Mouse (Mus musculus) midbrain, postnatal 0 days (tissue): ENCODE data around the gene Spata13. TPM values are rescaled to one million over a fixed set of nuclear protein-coding genes. Genes with fewer than 3 reads are reported as not detected.

ENCODE experiments used
- ATAC-seq: fragments of 200-750 bp; cut with Nextera tagmentation; 2 replicates; pipeline ENCODE4 v1.8.0; 2017; ENCODE audit warnings: moderate number of reproducible peaks, mild to moderate bottlenecking, moderate TSS enrichment, moderate library complexity; ENCODE audit not compliant: low FRiP score
- DNase-seq: peaks from one replicate; pipeline ENCODE4 v3.0.0-alpha.2; 2015; ENCODE audit warnings: low spot score
- H3K27ac ChIP-seq: fragments of 300-500 bp; sonication (generic); 2 replicates; pipeline ENCODE4 v1.5.1; 2014; ENCODE audit warnings: low read depth, mild to moderate bottlenecking, low read length, mixed read lengths
- H3K27me3 ChIP-seq: fragments of 300-500 bp; sonication (generic); 2 replicates; pipeline ENCODE4 v1.6.1; 2014; ENCODE audit warnings: low read length, control low read depth, mixed read lengths; ENCODE audit not compliant: insufficient read depth
- H3K36me3 ChIP-seq: fragments of 300-500 bp; sonication (generic); 2 replicates; pipeline ENCODE4 v1.6.1; 2014; ENCODE audit warnings: low read length, control low read depth, mixed read lengths; ENCODE audit not compliant: insufficient read depth
- H3K4me1 ChIP-seq: fragments of 300-500 bp; sonication (generic); 2 replicates; pipeline ENCODE4 v1.6.1; 2014; ENCODE audit warnings: mild to moderate bottlenecking, control low read depth, antibody characterized with exemption, low read length, mixed read lengths; ENCODE audit not compliant: insufficient read depth
- H3K4me2 ChIP-seq: fragments of 300-500 bp; sonication (generic); 2 replicates; pipeline ENCODE4 v1.6.1; 2014; ENCODE audit warnings: low read depth, mild to moderate bottlenecking, low read length, mixed read lengths; ENCODE audit not compliant: poor library complexity, severe bottlenecking
- H3K4me3 ChIP-seq: fragments of 300-500 bp; sonication (generic); 2 replicates; pipeline ENCODE4 v1.5.1; 2014; ENCODE audit warnings: low read depth, mild to moderate bottlenecking, low read length, moderate library complexity
- H3K9ac ChIP-seq: fragments of 300-500 bp; sonication (generic); replicated peaks from 2 replicates; pipeline ENCODE4 v1.6.1; 2014; ENCODE audit warnings: mild to moderate bottlenecking, low read length, moderate library complexity, mixed read lengths; ENCODE audit not compliant: poor library complexity, severe bottlenecking
- H3K9me3 ChIP-seq: fragments of 300-500 bp; sonication (generic); 2 replicates; pipeline ENCODE4 v1.6.1; 2016; ENCODE audit warnings: low read length, control low read depth
- CTCF ChIP-seq: IDR thresholded peaks from 2 replicates; pipeline ENCODE4 v1.5.1; 2016; ENCODE audit warnings: antibody characterized with exemption, mild to moderate bottlenecking
- WGBS: fragments of 180-500 bp; shearing (Covaris S2); extraction: QIAGEN DNeasy Blood & Tissue Kit; methylation state at CpG from one replicate; pipeline ENCODE4 v1.1.7; 2014; 5-methylcytosine and 5-hydroxymethylcytosine counted together
- polyA plus RNA-seq: library from polyadenylated mRNA; unstranded; fragments of >200 nt; fragmentation: Nextera tagmentation; extraction: Ambion mirVana; gene quantifications from 2 replicates; pipeline ENCODE4 v1.2.1, GENCODE M21; 2015
- total RNA-seq: library from RNA; depleted of rRNA; stranded (reverse); fragments of >200 nt; gene quantifications from 2 replicates; pipeline ENCODE4 v1.2.3, GENCODE M21; 2014

Spata13 gene
- total and polyA plus RNA-seq, 2 experiments from 2014 or later, result 12.4 to 33.0 TPM

DNA sequence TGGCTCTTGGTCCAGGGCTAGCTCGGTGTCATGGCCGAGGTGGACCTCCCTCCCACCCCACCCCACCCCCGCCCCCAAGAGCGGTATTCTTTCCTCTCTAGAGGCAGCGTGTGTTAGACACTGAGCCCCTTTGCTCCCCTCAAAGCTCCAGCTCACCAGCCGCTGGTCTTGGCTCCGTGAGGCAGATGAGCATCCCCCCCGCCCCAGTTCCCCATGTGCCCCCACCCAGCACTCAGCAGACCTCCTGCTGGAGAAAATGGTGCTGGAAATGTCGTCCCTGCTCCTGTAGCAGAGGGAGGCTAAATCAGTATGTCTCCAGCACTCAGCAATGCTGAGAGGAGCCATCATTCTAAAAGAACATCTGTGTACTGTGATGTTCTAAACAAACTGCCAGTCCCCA is 109.9 kb downstream of the Spata13 start:
- Histone ChIP-seq H3K36me3 (peaks cover 6% of the 10 kb centered on the region; the same call in 1 of the 2 replicates), H3K27me3 (no peaks in the 10 kb centered on the region), H3K9me3 (no peaks in the 10 kb centered on the region), H3K27ac (no peak overlapping the region), H3K4me3 (no peak overlapping the region), H3K4me2 (no peak overlapping the region), H3K4me1 (no peaks in the 10 kb centered on the region), H3K9ac (no peak overlapping the region)
- WGBS, result 80% methylated on average over 8 of the region's 9 CpGs
- ATAC-seq (no peak), DNase-seq (no peak)
- no peak for TF ChIP-seq CTCF

DNA sequence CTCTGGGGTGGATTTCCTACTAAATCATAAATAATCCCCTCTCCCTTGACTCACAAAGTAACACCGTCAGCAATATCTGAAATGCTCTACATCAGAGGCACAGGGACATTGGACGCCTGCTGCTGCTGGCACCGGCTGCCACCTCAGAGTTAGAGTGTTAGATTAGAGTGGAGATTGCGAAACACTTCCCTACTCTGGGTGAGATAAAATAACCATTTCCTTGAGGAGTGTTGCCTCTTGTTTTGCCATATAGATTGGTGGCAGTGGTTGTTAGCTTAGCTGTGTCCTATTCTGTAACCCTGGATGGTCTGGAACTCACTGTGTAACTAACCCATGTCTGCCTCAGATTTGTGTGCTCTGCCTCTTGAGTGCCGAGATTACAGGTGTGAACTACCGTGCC is 111.4 kb downstream of the Spata13 start:
- ATAC-seq, result no peak
- WGBS, result 89% methylated on average over 6 of the region's 6 CpGs
- H3K4me3 ChIP-seq, result no peak overlapping the region

DNA sequence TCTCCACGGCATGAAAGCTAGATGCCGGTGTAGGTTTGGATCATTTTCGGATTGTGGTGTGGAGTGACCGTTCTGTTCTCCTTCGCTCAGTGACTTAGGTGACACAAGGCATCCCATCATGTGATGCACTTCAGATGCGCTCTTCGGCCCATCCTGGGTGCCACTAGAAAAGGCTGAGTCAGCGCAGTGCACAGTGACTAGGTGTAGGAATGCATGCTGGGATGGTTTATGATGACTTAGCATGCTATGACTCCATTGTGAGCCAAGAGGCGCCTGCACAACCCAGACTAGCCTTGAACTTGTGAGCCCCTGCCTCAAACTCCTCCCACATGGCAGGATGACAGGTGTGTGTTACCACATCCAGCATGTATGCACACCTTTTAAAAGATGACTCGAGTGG is 112.3 kb downstream of the Spata13 start:
- 97% methylated on average over 10 of the region's 10 CpGs for whole genome bisulfite sequencing
- DNase-seq (no peak), ATAC-seq (no peak)
- Histone ChIP-seq H3K4me1 (no peaks in the 10 kb centered on the region), H3K9ac (no peak overlapping the region), H3K27ac (no peak overlapping the region), H3K4me3 (no peak overlapping the region), H3K27me3 (no peaks in the 10 kb centered on the region), H3K36me3 (peaks cover 6% of the 10 kb centered on the region; the same call in 1 of the 2 replicates), H3K9me3 (no peaks in the 10 kb centered on the region), H3K4me2 (no peak overlapping the region)
- no peak for TF ChIP-seq CTCF

More for the DNA sequence above, 111.4 kb downstream of the Spata13 start:
- no peak for TF ChIP-seq CTCF
- Histone ChIP-seq H3K36me3 (peaks cover 6% of the 10 kb centered on the region; the same call in 1 of the 2 replicates), H3K9me3 (no peaks in the 10 kb centered on the region), H3K4me1 (no peaks in the 10 kb centered on the region), H3K9ac (no peak overlapping the region), H3K27ac (no peak overlapping the region), H3K27me3 (no peaks in the 10 kb centered on the region), H3K4me2 (no peak overlapping the region)
- no peak for DNase-seq

DNA sequence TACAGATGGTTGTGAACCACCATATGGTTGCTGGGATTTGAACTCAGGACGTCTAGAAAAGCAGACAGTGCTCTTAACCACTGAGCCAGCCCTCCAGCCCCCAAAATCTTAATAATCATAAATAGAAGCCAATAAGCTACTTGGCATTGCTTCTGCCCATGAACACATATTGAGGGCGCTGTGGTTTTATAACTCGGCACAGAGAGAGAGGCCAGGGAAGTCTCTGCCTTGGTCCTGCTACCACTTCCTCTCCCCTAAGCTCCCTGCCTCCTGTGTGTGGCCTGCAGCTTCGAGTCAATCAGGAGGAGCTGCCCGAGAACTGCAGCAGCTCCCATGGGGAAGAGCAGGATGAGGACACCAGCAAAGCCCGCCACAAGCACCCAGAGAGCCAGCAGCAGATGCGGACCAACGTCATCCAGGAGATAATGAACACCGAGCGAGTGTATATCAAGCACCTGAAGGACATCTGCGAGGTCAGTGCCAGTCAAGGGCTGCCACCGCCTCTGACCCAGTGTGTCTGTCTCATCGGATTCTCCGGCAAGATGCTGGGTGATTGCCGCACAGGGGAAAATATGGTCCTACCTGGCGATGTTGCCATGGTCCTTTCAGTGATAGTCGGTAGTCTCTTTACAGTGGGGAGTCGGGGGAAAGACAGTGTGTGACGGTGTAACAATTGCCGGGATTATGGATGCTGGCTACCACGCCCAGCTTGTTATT is 113.5 kb downstream of the Spata13 start:
- H3K4me1 ChIP-seq, result no peaks in the 10 kb centered on the region
- no peak overlapping the region for H3K4me2 ChIP-seq
- H3K27ac ChIP-seq, result no peak overlapping the region
- H3K27me3 ChIP-seq, result no peaks in the 10 kb centered on the region
- no peak overlapping the region for H3K4me3 ChIP-seq
- no peak overlapping the region for H3K9ac ChIP-seq
- no peak for ATAC-seq
- H3K36me3 ChIP-seq, result peaks cover 6% of the 10 kb centered on the region; the same call in 1 of the 2 replicates
- no peak for DNase-seq
- WGBS, result 94% methylated on average over 21 of the region's 21 CpGs
- H3K9me3 ChIP-seq, result no peaks in the 10 kb centered on the region
- TF ChIP-seq CTCF, result no peak

DNA sequence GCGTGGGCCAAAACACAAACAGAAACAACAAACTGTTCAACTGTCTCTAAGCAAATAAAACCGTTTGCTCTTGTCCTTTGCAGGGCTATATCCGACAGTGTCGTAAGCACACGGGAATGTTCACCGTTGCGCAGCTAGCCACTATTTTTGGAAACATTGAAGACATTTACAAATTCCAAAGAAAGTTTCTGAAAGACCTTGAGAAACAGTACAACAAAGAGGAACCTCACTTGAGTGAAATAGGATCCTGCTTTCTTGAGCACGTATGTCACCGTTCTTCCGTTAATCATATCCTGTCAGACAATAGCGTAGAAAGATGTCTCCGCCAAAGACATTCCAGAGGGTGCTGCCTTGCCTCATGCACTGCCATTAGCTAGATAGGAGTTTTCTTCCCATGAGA is 116.1 kb downstream of the Spata13 start:
- no peak overlapping the region for H3K4me2 ChIP-seq
- H3K9ac ChIP-seq, result no peak overlapping the region
- H3K27me3 ChIP-seq, result no peaks in the 10 kb centered on the region
- H3K9me3 ChIP-seq, result no peaks in the 10 kb centered on the region
- no peak for ATAC-seq
- H3K4me1 ChIP-seq, result no peaks in the 10 kb centered on the region
- TF ChIP-seq CTCF, result no peak
- H3K36me3 ChIP-seq, result peaks cover 6% of the 10 kb centered on the region; the same call in 1 of the 2 replicates
- H3K4me3 ChIP-seq, result no peak overlapping the region
- H3K27ac ChIP-seq, result no peak overlapping the region
- no peak for DNase-seq
- 92% methylated on average over 12 of the region's 12 CpGs for WGBS

DNA sequence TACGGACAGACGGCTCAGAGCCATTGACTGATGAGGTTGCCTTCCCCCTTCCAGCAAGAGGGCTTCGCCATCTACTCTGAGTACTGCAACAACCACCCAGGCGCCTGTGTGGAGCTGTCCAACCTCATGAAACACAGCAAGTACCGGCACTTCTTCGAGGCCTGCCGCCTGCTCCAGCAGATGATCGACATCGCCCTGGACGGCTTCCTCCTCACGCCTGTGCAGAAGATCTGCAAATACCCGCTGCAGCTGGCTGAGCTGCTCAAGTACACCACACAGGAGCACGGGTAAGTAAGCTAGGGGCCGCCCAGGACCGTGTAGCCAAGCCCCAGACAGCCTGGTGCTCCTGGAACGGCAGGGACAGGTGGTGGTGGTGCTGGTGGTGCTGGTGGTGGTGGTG is 117.8 kb downstream of the Spata13 start:
- WGBS, result 94% methylated on average over 16 of the region's 16 CpGs
- no peaks in the 10 kb centered on the region for H3K27me3 ChIP-seq
- H3K9me3 ChIP-seq, result no peaks in the 10 kb centered on the region
- TF ChIP-seq CTCF, result no peak
- H3K4me1 ChIP-seq, result no peaks in the 10 kb centered on the region
- ATAC-seq, result no peak
- H3K4me2 ChIP-seq, result no peak overlapping the region
- no peak overlapping the region for H3K9ac ChIP-seq
- no peak overlapping the region for H3K27ac ChIP-seq
- no peak overlapping the region for H3K4me3 ChIP-seq
- peaks cover 6% of the 10 kb centered on the region; the same call in 1 of the 2 replicates for H3K36me3 ChIP-seq
- DNase-seq, result no peak
